Mouse (Mus musculus): ENCODE results near the gene Tmem63c. TPM values are rescaled to one million over a fixed set of nuclear protein-coding genes. Genes with fewer than 3 reads are reported as not detected.

The Tmem63c gene
- polyA plus RNA-seq, 1 experiment from 2014 or later, result 2.8 TPM

DNA sequence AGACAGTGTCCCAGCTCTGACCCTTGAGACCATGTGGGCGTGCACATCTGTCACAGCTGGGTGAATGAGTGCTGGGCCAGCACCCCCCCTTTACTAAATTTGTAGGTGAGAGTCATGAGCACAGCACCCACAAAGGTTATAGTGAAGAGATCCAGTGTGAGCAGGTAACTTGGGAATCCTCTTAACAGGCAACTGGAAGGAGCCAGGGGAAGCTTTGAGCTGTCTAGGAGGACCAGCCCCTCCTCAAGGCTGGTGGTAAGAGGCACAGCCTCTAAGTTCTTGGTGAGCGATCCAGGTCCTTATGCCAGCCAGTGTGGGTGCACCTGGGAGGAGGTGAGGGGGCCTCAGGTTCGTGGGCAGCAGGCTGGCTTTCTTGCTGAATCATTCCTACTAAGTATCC, 17.5 kb upstream of the Tmem63c start:
- Histone ChIP-seq H3K4me2 (replicated peaks) (no peak overlapping the region), H3K27me3 (replicated peaks) (no peaks in the 10 kb centered on the region), H3K4me1 (peaks cover 5% of the 10 kb centered on the region), H3K36me3 (no peaks in the 10 kb centered on the region), H3K9me3 (no peaks in the 10 kb centered on the region), H3K27ac (no peak overlapping the region), H3K4me3 (no peak overlapping the region), H3K9ac (no peak overlapping the region)
- ATAC-seq (ENCODE audit: low FRiP score, low read depth), result no peak
- WGBS, result 51% methylated on average over 3 of the region's 3 CpGs

GRCm38 (mm10) chr12:87004596-87004995, 16.5 kb upstream of the Tmem63c start:
- Histone ChIP-seq H3K9ac (no peak overlapping the region), H3K4me3 (no peak overlapping the region), H3K4me2 (replicated peaks) (no peak overlapping the region), H3K36me3 (no peaks in the 10 kb centered on the region), H3K4me1 (peaks cover 5% of the 10 kb centered on the region), H3K27me3 (replicated peaks) (no peaks in the 10 kb centered on the region), H3K27ac (no peak overlapping the region), H3K9me3 (no peaks in the 10 kb centered on the region)
- no peak for ATAC-seq (ENCODE audit: low FRiP score, low read depth)
- WGBS, result 91% methylated on average over 4 of the region's 4 CpGs

GRCm38 (mm10) chr12:87017041-87017440, 4.1 kb upstream of the Tmem63c start:
- Histone ChIP-seq H3K4me1 (no peaks in the 10 kb centered on the region), H3K4me3 (no peak overlapping the region), H3K27me3 (replicated peaks) (no peaks in the 10 kb centered on the region), H3K9ac (no peak overlapping the region), H3K27ac (no peak overlapping the region), H3K36me3 (no peaks in the 10 kb centered on the region), H3K9me3 (no peaks in the 10 kb centered on the region), H3K4me2 (replicated peaks) (no peak overlapping the region)
- ATAC-seq (ENCODE audit: low FRiP score, low read depth), result no peak
- 38% methylated on average over 3 of the region's 3 CpGs for WGBS

DNA sequence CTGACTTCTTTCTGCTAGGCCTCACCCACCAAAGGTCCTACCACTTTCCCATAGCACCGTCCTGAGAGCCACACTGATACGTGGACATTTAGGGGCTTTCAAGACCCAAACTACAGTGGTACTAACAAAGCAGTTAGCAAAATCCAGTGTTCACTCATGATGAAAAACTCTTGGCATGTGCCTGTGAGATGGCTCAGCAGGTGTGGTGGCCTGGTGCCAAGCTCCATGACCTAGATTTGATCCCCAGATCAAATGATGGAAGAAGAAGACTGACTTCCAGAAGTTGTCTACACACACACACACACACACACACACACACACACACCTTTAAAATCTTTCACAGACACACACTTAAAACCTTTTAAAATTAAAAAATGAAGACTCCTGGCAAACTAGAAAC, 2.4 kb upstream of the Tmem63c start:
- Histone ChIP-seq H3K9me3 (no peaks in the 10 kb centered on the region), H3K36me3 (no peaks in the 10 kb centered on the region), H3K4me1 (no peaks in the 10 kb centered on the region), H3K4me3 (no peak overlapping the region), H3K9ac (no peak overlapping the region), H3K27me3 (replicated peaks) (no peaks in the 10 kb centered on the region), H3K4me2 (replicated peaks) (no peak overlapping the region), H3K27ac (no peak overlapping the region)
- 88% methylated on average over 2 of the region's 2 CpGs for WGBS
- no peak for ATAC-seq (ENCODE audit: low FRiP score, low read depth)

DNA sequence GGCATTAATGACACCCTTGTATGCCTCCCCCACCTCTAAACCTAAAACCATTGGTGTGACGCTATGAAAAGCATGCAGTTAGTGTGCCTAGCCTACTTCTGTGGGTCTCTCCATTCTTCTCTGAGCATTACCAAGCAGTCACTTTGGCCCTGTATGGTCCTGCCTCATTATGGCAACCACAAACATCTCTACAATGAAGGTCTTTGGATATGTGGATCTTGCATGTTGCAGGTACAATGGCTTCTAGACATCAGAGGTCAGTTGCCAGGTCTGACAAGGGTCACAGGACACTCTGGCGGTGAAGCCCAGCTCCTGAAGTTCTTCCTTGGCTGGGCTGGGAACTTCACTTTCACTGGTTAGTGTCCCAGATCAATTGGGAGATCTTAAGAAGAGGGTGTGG, 866 bp downstream of the Tmem63c start:
- Histone ChIP-seq H3K27me3 (replicated peaks) (peaks cover 11% of the 10 kb centered on the region), H3K9ac (no peak overlapping the region), H3K4me3 (no peak overlapping the region), H3K4me2 (replicated peaks) (no peak overlapping the region), H3K4me1 (peaks cover 10% of the 10 kb centered on the region), H3K9me3 (no peaks in the 10 kb centered on the region), H3K27ac (no peak overlapping the region), H3K36me3 (no peaks in the 10 kb centered on the region)
- no peak for ATAC-seq (ENCODE audit: low FRiP score, low read depth)
- 81% methylated on average over 2 of the region's 2 CpGs for WGBS

- no peak overlapping the region for H3K9ac ChIP-seq
- no peak overlapping the region for H3K4me3 ChIP-seq
These were observed 2.3 kb downstream of the Tmem63c start for GRCm38 (mm10) chr12:87023456-87023855.

GRCm38 (mm10) chr12:87026109-87026870, 5.2 kb downstream of the Tmem63c start:
- Histone ChIP-seq H3K27me3 (replicated peaks) (peaks cover 24% of the 10 kb centered on the region), H3K4me1 (peaks cover 10% of the 10 kb centered on the region), H3K4me2 (replicated peaks) (peak overlapping the region; percentile 64), H3K9ac (peak overlapping the region; percentile 57), H3K4me3 (peak overlapping the region; percentile 38), H3K27ac (no peak overlapping the region), H3K9me3 (no peaks in the 10 kb centered on the region), H3K36me3 (no peaks in the 10 kb centered on the region)
- peak; percentile 76 for ATAC-seq (ENCODE audit: low FRiP score, low read depth)
- 3% methylated on average over 30 of the region's 30 CpGs for WGBS

More at GRCm38 (mm10) chr12:87023456-87023855, 2.3 kb downstream of the Tmem63c start:
- 73% methylated on average over 3 of the region's 3 CpGs for WGBS
- peaks cover 10% of the 10 kb centered on the region for H3K4me1 ChIP-seq
- no peak overlapping the region for H3K27ac ChIP-seq
- peaks cover 24% of the 10 kb centered on the region for H3K27me3 ChIP-seq (replicated peaks)
- H3K9me3 ChIP-seq, result no peaks in the 10 kb centered on the region
- H3K4me2 ChIP-seq (replicated peaks), result no peak overlapping the region
- H3K36me3 ChIP-seq, result no peaks in the 10 kb centered on the region
- ATAC-seq (ENCODE audit: low FRiP score, low read depth), result no peak

- Histone ChIP-seq H3K9ac (peak overlapping the region; percentile 57), H3K27me3 (replicated peaks) (peaks cover 24% of the 10 kb centered on the region), H3K36me3 (no peaks in the 10 kb centered on the region), H3K4me2 (replicated peaks) (peak overlapping the region; percentile 64), H3K4me1 (peaks cover 10% of the 10 kb centered on the region), H3K4me3 (peak overlapping the region; percentile 38), H3K27ac (no peak overlapping the region), H3K9me3 (no peaks in the 10 kb centered on the region)
- ATAC-seq (ENCODE audit: low FRiP score, low read depth), result peak; percentile 63
- 17% methylated on average over 8 of the region's 8 CpGs for WGBS
These were observed 5.7 kb downstream of the Tmem63c start for GRCm38 (mm10) chr12:87026871-87027240.

DNA sequence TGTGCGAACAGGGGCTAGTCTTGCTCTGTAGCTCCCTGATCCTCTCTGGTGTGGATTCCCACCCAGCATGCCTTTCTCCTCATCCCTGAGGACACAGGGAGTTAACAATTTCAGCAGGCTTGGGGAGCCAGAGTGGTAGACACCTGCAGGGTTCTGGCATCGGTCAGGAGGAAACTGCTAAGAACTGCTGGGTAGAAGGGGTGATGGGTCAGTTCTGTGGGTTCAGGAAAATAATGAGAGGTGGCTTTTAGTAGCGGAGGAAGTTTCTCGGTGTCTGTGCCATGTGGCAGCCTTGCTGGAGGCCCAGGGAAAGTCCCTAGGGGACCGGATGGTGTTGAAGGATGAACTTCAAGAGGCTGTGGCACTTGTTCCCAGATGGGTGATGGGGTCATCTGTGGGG, 6.3 kb downstream of the Tmem63c start:
- H3K9me3 ChIP-seq, result no peaks in the 10 kb centered on the region
- H3K36me3 ChIP-seq, result no peaks in the 10 kb centered on the region
- H3K27ac ChIP-seq, result no peak overlapping the region
- H3K4me1 ChIP-seq, result peaks cover 10% of the 10 kb centered on the region
- peak overlapping the region; percentile 64 for H3K4me2 ChIP-seq (replicated peaks)
- no peak overlapping the region for H3K9ac ChIP-seq
- 67% methylated on average over 5 of the region's 5 CpGs for WGBS
- no peak overlapping the region for H3K4me3 ChIP-seq
- peaks cover 24% of the 10 kb centered on the region for H3K27me3 ChIP-seq (replicated peaks)
- no peak for ATAC-seq (ENCODE audit: low FRiP score, low read depth)

DNA sequence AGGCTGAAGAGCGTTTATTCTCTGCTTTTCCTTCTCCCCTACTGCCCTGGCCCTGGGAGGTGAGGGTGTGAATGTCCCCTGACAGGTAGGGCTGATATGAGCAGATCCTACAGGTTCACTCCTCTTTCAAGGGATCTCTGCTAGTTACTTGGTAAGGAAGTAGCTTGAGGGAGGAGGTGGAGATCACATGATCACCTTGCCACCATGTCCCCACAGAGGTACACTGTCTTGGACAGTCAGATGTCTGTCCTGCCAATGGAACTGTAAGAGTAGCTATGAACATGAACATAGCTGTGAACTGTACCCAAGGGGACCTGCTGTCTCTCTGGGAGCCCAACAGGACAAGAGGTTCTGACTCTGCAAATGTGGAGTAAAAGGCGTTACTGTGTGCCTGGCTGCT, 6.9 kb downstream of the Tmem63c start:
- no peak overlapping the region for H3K4me2 ChIP-seq (replicated peaks)
- no peak overlapping the region for H3K27ac ChIP-seq
- no peaks in the 10 kb centered on the region for H3K9me3 ChIP-seq
- no peak overlapping the region for H3K4me3 ChIP-seq
- peaks cover 24% of the 10 kb centered on the region for H3K27me3 ChIP-seq (replicated peaks)
- no peaks in the 10 kb centered on the region for H3K36me3 ChIP-seq
- H3K9ac ChIP-seq, result no peak overlapping the region
- ATAC-seq (ENCODE audit: low FRiP score, low read depth), result no peak
- H3K4me1 ChIP-seq, result peaks cover 10% of the 10 kb centered on the region
- 78% methylated on average over 2 of the region's 2 CpGs for WGBS

- Histone ChIP-seq H3K4me3 (no peak overlapping the region), H3K9ac (no peak overlapping the region), H3K27me3 (replicated peaks) (peaks cover 24% of the 10 kb centered on the region), H3K27ac (no peak overlapping the region), H3K9me3 (no peaks in the 10 kb centered on the region), H3K36me3 (no peaks in the 10 kb centered on the region), H3K4me2 (replicated peaks) (no peak overlapping the region), H3K4me1 (peaks cover 10% of the 10 kb centered on the region)
- no peak for ATAC-seq (ENCODE audit: low FRiP score, low read depth)
- 74% methylated on average over 5 of the region's 5 CpGs for WGBS
These were observed 8.3 kb downstream of the Tmem63c start for GRCm38 (mm10) chr12:87029251-87029976.

- WGBS, result 83% methylated on average over 5 of the region's 5 CpGs
- Histone ChIP-seq H3K9ac (no peak overlapping the region), H3K4me2 (replicated peaks) (no peak overlapping the region), H3K4me3 (no peak overlapping the region), H3K9me3 (no peaks in the 10 kb centered on the region), H3K27ac (no peak overlapping the region), H3K27me3 (replicated peaks) (peaks cover 19% of the 10 kb centered on the region), H3K36me3 (no peaks in the 10 kb centered on the region), H3K4me1 (peaks cover 7% of the 10 kb centered on the region)
- no peak for ATAC-seq (ENCODE audit: low FRiP score, low read depth)
These were observed 10.1 kb downstream of the Tmem63c start for GRCm38 (mm10) chr12:87031163-87031763.

Data from neural tube, embryonic 12.5 days (tissue).